Mouse (Mus musculus) E14TG2a.4 (cell line): Measurements from ENCODE around the gene Trim69.

Source experiments
- CTCF ChIP-seq: conservative IDR thresholded peaks from 2 replicates; pipeline ENCODE4 v1.5.1; 2014; ENCODE audit warnings: low read length
- POU5F1 ChIP-seq: IDR thresholded peaks from 2 replicates; pipeline ENCODE4 v1.6.1; 2014; ENCODE audit warnings: low read length, borderline replicate concordance

DNA sequence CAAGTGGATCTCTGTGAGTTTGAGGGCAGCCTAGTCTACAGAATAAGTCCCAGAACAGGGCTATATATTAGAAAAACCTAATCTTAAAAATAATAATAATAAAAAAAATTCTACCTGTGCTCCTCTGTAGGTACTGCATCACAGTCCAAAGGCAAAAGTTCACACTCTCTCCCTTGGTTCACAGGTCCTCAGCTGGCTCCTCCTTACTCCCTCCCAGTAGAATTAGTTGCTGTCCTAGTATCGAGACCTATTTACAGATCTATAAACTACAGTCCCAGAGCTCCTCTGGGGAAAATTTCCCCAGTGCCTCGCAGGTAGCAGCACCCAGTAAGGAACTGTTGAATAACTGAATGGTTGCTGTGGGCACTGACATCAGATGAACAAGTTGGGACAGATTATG, 19.7 kb upstream of the Trim69 start:
- TF ChIP-seq CTCF (no peak), POU5F1 (no peak)
